Mouse (Mus musculus): ENCODE measurements around the gene Fcamr. TPM values are rescaled to one million over a fixed set of nuclear protein-coding genes. Genes with fewer than 3 reads are reported as not detected.

Gene Fcamr
- polyA plus RNA-seq, 1 experiment from 2014 or later: not detected

DNA sequence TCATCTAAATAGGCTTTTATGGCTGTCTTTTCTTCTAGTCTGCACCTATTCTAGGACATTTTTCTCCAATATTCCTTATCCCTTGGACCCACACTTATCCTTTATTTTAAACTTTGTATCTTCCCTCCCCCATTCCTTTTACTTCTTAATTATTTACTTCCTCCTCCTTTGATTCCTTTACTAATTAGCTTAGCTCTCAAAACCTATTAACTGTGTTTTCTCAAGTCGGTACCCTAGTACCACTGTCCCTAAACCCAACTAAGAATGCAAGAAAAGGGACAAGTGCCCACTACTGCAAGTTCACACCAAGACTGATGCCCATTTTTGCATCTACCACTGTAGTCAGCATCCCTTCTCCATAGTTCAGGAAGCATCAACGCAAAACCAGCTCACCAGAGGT lies 55.0 kb downstream of the Fcamr start:
- Histone ChIP-seq H3K36me3 (ENCODE audit: control insufficient read depth, insufficient read depth, low read length) (no peaks in the 10 kb centered on the region), H3K4me3 (ENCODE audit: low read length) (no peak overlapping the region), H3K9ac (ENCODE audit: low read depth, low read length) (no peak overlapping the region), H3K27me3 (ENCODE audit: control insufficient read depth, insufficient read depth, low read length) (no peaks in the 10 kb centered on the region), H3K4me1 (ENCODE audit: control insufficient read depth, insufficient read depth, low read length) (no peaks in the 10 kb centered on the region), H3K9me3 (ENCODE audit: control insufficient read depth, low read length) (no peaks in the 10 kb centered on the region), H3K4me2 (replicated peaks; ENCODE audit: low read depth, low read length) (no peak overlapping the region), H3K27ac (ENCODE audit: low read depth, low read length) (no peak overlapping the region)
- no peak for ATAC-seq (ENCODE audit: low FRiP score, low TSS enrichment)
- WGBS: 78% methylated on average over 2 of the region's 2 CpGs

DNA sequence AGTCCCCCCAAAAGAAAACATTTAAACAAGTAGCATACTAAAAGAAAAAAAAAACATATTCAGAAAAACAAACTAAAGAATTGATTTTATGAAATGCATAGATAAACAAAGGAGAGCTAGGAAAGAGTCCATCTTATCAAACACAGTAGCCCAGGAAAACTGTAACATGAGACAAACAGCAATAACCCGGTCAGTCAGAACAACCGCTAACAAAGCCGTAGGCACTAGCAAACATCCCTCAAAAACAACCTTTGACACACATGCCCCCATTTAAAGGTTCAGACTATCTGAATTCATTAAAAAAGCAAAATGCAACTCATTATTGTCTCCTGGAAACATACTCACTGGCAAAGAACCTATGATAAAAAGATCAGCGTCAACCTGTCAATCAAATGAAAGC lies 56.8 kb downstream of the Fcamr start:
- Histone ChIP-seq H3K4me2 (replicated peaks; ENCODE audit: low read depth, low read length) (no peak overlapping the region), H3K4me3 (ENCODE audit: low read length) (no peak overlapping the region), H3K4me1 (ENCODE audit: control insufficient read depth, insufficient read depth, low read length) (no peaks in the 10 kb centered on the region), H3K27ac (ENCODE audit: low read depth, low read length) (no peak overlapping the region), H3K9ac (ENCODE audit: low read depth, low read length) (no peak overlapping the region), H3K27me3 (ENCODE audit: control insufficient read depth, insufficient read depth, low read length) (no peaks in the 10 kb centered on the region), H3K36me3 (ENCODE audit: control insufficient read depth, insufficient read depth, low read length) (no peaks in the 10 kb centered on the region), H3K9me3 (ENCODE audit: control insufficient read depth, low read length) (no peaks in the 10 kb centered on the region)
- WGBS: 59% methylated on average over 4 of the region's 4 CpGs
- no peak for ATAC-seq (ENCODE audit: low FRiP score, low TSS enrichment)

DNA sequence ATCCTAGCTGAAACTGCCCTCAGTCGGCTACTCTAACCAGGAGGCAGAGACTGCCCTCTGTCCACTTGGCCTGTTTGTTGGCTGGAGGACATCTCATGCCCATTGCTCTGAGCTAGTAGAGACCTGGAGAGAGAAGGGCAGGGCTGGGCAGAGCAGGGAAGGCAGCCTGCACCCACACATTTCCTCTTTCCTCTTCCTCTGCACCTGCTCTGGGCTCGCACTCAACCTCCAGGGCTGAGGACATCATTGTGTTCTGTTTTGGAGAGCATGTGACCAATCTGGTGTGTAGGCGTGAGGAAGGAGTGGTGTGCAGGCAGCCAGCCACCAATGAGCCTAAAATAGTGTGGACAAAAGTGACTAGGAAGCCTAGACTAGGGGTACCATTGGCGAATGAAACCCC lies 63.5 kb downstream of the Fcamr start:
- ATAC-seq (ENCODE audit: low FRiP score, low TSS enrichment): no peak
- no peak overlapping the region for H3K27ac ChIP-seq (ENCODE audit: low read depth, low read length)
- no peaks in the 10 kb centered on the region for H3K27me3 ChIP-seq (ENCODE audit: control insufficient read depth, insufficient read depth, low read length)
- no peak overlapping the region for H3K4me3 ChIP-seq (ENCODE audit: low read length)
- no peaks in the 10 kb centered on the region for H3K36me3 ChIP-seq (ENCODE audit: control insufficient read depth, insufficient read depth, low read length)
- H3K4me2 ChIP-seq (replicated peaks; ENCODE audit: low read depth, low read length): no peak overlapping the region
- no peaks in the 10 kb centered on the region for H3K9me3 ChIP-seq (ENCODE audit: control insufficient read depth, low read length)
- no peaks in the 10 kb centered on the region for H3K4me1 ChIP-seq (ENCODE audit: control insufficient read depth, insufficient read depth, low read length)
- 79% methylated on average over 4 of the region's 4 CpGs for WGBS
- H3K9ac ChIP-seq (ENCODE audit: low read depth, low read length): no peak overlapping the region

Other genes with a start within 250 kb of the Fcamr start
- gene Zp3r, start 171.3 kb upstream of the Fcamr start, polyA plus RNA-seq (2014; fragmentation: Nextera tagmentation; extraction: Ambion mirVana): not detected in 2 replicates
- gene C4bp, start 139.3 kb upstream of the Fcamr start, polyA plus RNA-seq (2014; fragmentation: Nextera tagmentation; extraction: Ambion mirVana): 0.53 and 1.0 TPM in 2 replicates
- not detected in 2 replicates for gene Gm29427, start 85.1 kb upstream of the Fcamr start, polyA plus RNA-seq (2014; fragmentation: Nextera tagmentation; extraction: Ambion mirVana)
- gene Yod1, start 83.6 kb upstream of the Fcamr start, polyA plus RNA-seq (2014; fragmentation: Nextera tagmentation; extraction: Ambion mirVana): 8.6 and 11.6 TPM in 2 replicates
- gene Pfkfb2, start 71.6 kb upstream of the Fcamr start, polyA plus RNA-seq (2014; fragmentation: Nextera tagmentation; extraction: Ambion mirVana): 5.0 and 8.2 TPM in 2 replicates
- gene AA986860, start 68.9 kb upstream of the Fcamr start, polyA plus RNA-seq (2014; fragmentation: Nextera tagmentation; extraction: Ambion mirVana): 8.9 and 9.4 TPM in 2 replicates
- not detected in 2 replicates for gene Pigr, start 25.8 kb downstream of the Fcamr start, polyA plus RNA-seq (2014; fragmentation: Nextera tagmentation; extraction: Ambion mirVana)
- gene Fcmr, start 64.8 kb downstream of the Fcamr start, polyA plus RNA-seq (2014; fragmentation: Nextera tagmentation; extraction: Ambion mirVana): not detected in 2 replicates
- gene Il24, start 86.6 kb downstream of the Fcamr start, polyA plus RNA-seq (2014; fragmentation: Nextera tagmentation; extraction: Ambion mirVana): not detected in 2 replicates
- not detected in 2 replicates for gene Il20, start 110.5 kb downstream of the Fcamr start, polyA plus RNA-seq (2014; fragmentation: Nextera tagmentation; extraction: Ambion mirVana)
- 0.28 and 0.44 TPM in 2 replicates for gene Il19, start 139.2 kb downstream of the Fcamr start, polyA plus RNA-seq (2014; fragmentation: Nextera tagmentation; extraction: Ambion mirVana)
- not detected in 2 replicates for gene Il10, start 218.9 kb downstream of the Fcamr start, polyA plus RNA-seq (2014; fragmentation: Nextera tagmentation; extraction: Ambion mirVana)

All from kidney, embryonic 14.5 days (tissue).